Mouse (Mus musculus) lung, adult 10 weeks (tissue): ENCODE data around the gene Ttc30b. TPM values are rescaled to one million over a fixed set of nuclear protein-coding genes. Genes with fewer than 3 reads are reported as not detected.

Source experiments
- polyA plus RNA-seq: library from polyadenylated mRNA; stranded (reverse); fragments of 350-450 nt; fragmentation: Illumina TruSeq; extraction: RNeasy Lipid Tissue Mini Kit (QIAGEN cat#74804); gene quantifications from one replicate; pipeline ENCODE4 v1.2.3, GENCODE M21; 2014; ENCODE audit warnings: low read depth, low replicate concordance; ENCODE audit not compliant: insufficient read depth

Ttc30b gene
- 10.9 TPM for polyA plus RNA-seq

GRCm38 (mm10) chr2:75938117-75939063 lies at the start of gene Ttc30b:
Gene Ttc30b (minus strand): TSS chr2:75938585.

GRCm38 (mm10) chr2:75981440-75982081 lies 43.2 kb upstream of the Ttc30b start, which contains the start of gene Ttc30a1:
Gene Ttc30a1 (minus strand): TSS chr2:75981967.

DNA sequence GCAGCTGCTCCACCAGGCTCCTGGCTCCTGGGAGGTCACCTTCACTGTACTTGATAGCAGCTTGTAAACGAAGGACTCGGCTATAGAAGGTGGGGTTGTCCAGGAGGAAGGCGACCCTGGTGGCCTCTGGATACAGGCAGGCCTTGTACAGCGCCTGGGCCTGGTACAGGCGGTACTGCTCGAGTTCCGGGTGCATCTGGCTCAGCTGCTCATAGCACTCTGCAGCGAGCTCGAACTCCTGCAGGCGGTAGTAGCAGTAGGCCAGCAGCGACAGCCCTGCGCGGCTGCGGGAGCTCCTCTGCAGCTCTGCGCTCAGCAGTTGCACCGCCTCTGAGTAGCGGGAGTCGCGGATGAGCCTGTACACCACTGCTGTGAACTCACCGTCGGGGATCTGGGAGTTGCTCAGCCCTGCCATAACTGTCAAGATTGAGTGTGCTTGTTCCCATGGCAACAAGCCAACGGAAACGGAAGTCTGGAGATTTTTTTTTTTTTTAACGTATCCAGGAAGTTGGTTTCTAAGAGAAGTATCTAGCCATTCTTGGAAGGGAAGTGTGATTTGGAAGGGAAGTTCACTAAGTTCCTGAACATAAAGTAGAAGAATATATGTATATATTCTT lies 39.5 kb upstream of the Ttc30b start, which contains the start of gene Ttc30a2:
Gene Ttc30a2, minus strand, starts transcription at position 419 of the 617 bp plus-strand sequence.

Other genes starting within 250 kb of the Ttc30b start
- gene Nfe2l2, start 233.9 kb downstream of the Ttc30b start, polyA plus RNA-seq: 83.7 TPM
- gene Agps, start 106.4 kb downstream of the Ttc30b start, polyA plus RNA-seq: 12.9 TPM
- gene Ttc30a2, start 39.6 kb upstream of the Ttc30b start, polyA plus RNA-seq: 0.17 TPM
- 2.5 TPM for gene Ttc30a1, start 43.4 kb upstream of the Ttc30b start, polyA plus RNA-seq